Mouse (Mus musculus): ENCODE data around the gene St8sia6.
"Not testable (repeated sequence)": the region's sequence is repeated elsewhere in the genome, so short reads cannot be mapped to it uniquely, and the experiment has no call there.

GRCm38 (mm10) chr2:13603636-13604035, 190.2 kb downstream of the St8sia6 start:
- TF ChIP-seq CTCF (IDR thresholded peaks at IDR 0.05; ENCODE audit: borderline replicate concordance, control insufficient read depth, extremely low read depth, insufficient read depth, low read length, poor library complexity); POLR2A (IDR thresholded peaks at IDR 0.05; ENCODE audit: control insufficient read depth, extremely low read depth, insufficient read depth, low read length, poor library complexity): not testable (repeated sequence)
